Comparison of ENCODE assay signal across 22 mouse cellular contexts in the genomic region with DNA sequence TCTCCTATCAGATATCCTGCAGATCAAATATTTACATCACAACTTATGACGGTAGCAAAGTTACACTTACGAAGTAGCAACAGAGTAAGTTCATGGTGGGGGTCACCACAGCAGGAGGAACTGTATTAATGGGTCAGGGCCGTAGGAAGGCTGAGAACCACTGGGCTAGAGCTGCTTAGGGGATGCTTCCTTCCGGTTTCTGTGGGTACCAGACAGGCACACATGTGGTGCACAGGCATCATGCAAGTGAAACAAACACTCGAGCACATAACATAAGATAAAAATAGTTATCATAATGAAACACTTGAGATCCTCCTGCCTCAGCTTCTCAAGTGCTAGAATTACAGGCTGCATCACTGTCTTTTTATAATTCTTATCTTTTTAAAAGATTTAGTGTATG. TPM values are rescaled to one million over a fixed set of nuclear protein-coding genes. Genes with fewer than 3 reads are reported as not detected.
DNase-seq lines count a peak whose midpoint lies in the region; ATAC-seq and TF ChIP-seq lines count a peak whose summit lies in the region.
"Had no signal": no experiment of that assay in that cellular context is flagged by ENCODE, and none has a peak within 500 bp of the region (broad histone marks: within the 10 kb centered on the region; RNA-seq: fewer than 3 reads in every experiment).

No protein-coding gene starts in this region.

- WGBS in heart, adult 2 months, result 81% methylated on average over 5 of the region's 5 CpGs

- TF ChIP-seq CTCF in heart, adult 2 months (IDR thresholded peaks at IDR 0.05), result no peak

- TF ChIP-seq POLR2A in heart, adult 2 months (IDR thresholded peaks at IDR 0.05; ENCODE audit: insufficient read depth, low read depth, low read length), result no peak

- H3K27ac ChIP-seq in heart, adult 2 months, result no peak overlapping the region
- H3K27ac ChIP-seq: embryonic facial prominence, embryonic 12.5 days; forebrain, embryonic 13.5 days; forebrain, embryonic 15.5 days had no signal

- peak; percentile 39 for ATAC-seq in CD4-positive, CD25-positive, alpha-beta regulatory T cell, adult 4 months
- ATAC-seq: forebrain, embryonic 13.5 days; forebrain, embryonic 15.5 days; forebrain, postnatal 0 days; Patski had no signal

- H3K4me1 ChIP-seq in heart, adult 2 months (ENCODE audit: control insufficient read depth, insufficient read depth, low read length), result no peaks in the 10 kb centered on the region
- H3K4me1 ChIP-seq: forebrain, embryonic 13.5 days; forebrain, embryonic 15.5 days had no signal

- H3K36me3 ChIP-seq in splenic B cell, adult 2 months (ENCODE audit: control insufficient read depth, insufficient read depth, low read length, poor library complexity, severe bottlenecking), result no peaks in the 10 kb centered on the region
- no peaks in the 10 kb centered on the region for H3K36me3 ChIP-seq in heart, adult 2 months (ENCODE audit: control insufficient read depth, insufficient read depth, low read length)
- H3K36me3 ChIP-seq: embryonic facial prominence, embryonic 10.5 days; embryonic facial prominence, embryonic 12.5 days; forebrain, embryonic 15.5 days had no signal

- H3K9ac ChIP-seq in heart, adult 2 months (ENCODE audit: low read depth, low read length), result no peak overlapping the region
- H3K9ac ChIP-seq: embryonic facial prominence, embryonic 12.5 days; forebrain, embryonic 13.5 days; forebrain, embryonic 15.5 days; forebrain, postnatal 0 days had no signal

- no peak for TF ChIP-seq EP300 in heart, adult 2 months (IDR thresholded peaks at IDR 0.05; ENCODE audit: insufficient read depth, low read depth, low read length)

- DNase-seq in T-cell, adult 2 months (ENCODE audit: low spot score), result peak; percentile 27
- peak; percentile 13 for DNase-seq in splenic B cell, adult 2 months (ENCODE audit: low read depth, low spot score)
- DNase-seq in cerebellum, postnatal 4 days (ENCODE audit: low spot score in 2 of 2), result no peak
- no peak for DNase-seq in heart, adult 2 months
- no peak for DNase-seq in layer of hippocampus, postnatal 25 days (ENCODE audit: extremely low spot score in 1 of 2, low spot score in 1 of 2)
- DNase-seq: adrenal gland, adult 2 months; adrenal gland, postnatal 10 days; adrenal gland, postnatal 25 days; B cell, adult 2 months; cerebellum, adult 11 months; cerebellum, adult 18-20 months; cerebellum, adult 8-10 months; cerebellum, adult 9-11 months; cerebellum, postnatal 14 days; cerebellum, postnatal 36 days; forebrain, postnatal 0 days had no signal

- H3K4me3 ChIP-seq in heart, adult 2 months, result no peak overlapping the region
- H3K4me3 ChIP-seq: embryonic facial prominence, embryonic 10.5 days; embryonic facial prominence, embryonic 12.5 days; forebrain, embryonic 13.5 days; forebrain, embryonic 15.5 days had no signal

- no peaks in the 10 kb centered on the region for H3K27me3 ChIP-seq in splenic B cell, adult 2 months (ENCODE audit: control insufficient read depth, insufficient read depth, low read length, poor library complexity, severe bottlenecking)
- no peaks in the 10 kb centered on the region for H3K27me3 ChIP-seq in heart, adult 2 months (ENCODE audit: control insufficient read depth, insufficient read depth, low read length)
- H3K27me3 ChIP-seq: embryonic facial prominence, embryonic 12.5 days; forebrain, embryonic 13.5 days; forebrain, embryonic 15.5 days; Patski had no signal

- intact Hi-C loops in heart, adult 2 months (cut with DNase I), result no loop called here

- no peaks in the 10 kb centered on the region for H3K79me2 ChIP-seq in heart, adult 2 months (replicated peaks; ENCODE audit: control insufficient read depth, insufficient read depth, low read length)

RNA-seq across cellular contexts. Expression of a gene that starts 38.8 kb away (rescaled TPM):
- polyA plus RNA-seq in CD4-positive, CD25-positive, alpha-beta regulatory T cell, adult 4 months (2017; shearing (Covaris generic)), result 100 to 1,000 TPM; 206 to 220 TPM
- total RNA-seq in heart, adult 2 months (2021), result 100 to 1,000 TPM in 1 of 2 experiments, 10 to 100 TPM in 1; 88.3 to 111 TPM
- 30.4 and 46.8 TPM in 2 replicates for polyA plus RNA-seq in heart, adult 2 months (2012; rRNA removed)
- 10 to 100 TPM; 75.0 to 90.2 TPM for total RNA-seq in layer of hippocampus, postnatal 25 days (2021)

RNA-seq across cellular contexts. Expression of a gene that starts 48.1 kb away (rescaled TPM):
- polyA plus RNA-seq in CD4-positive, CD25-positive, alpha-beta regulatory T cell, adult 4 months (2017; shearing (Covaris generic)), result 100 to 1,000 TPM; 232 to 276 TPM
- total RNA-seq in heart, adult 2 months (2021), result 100 to 1,000 TPM; 260 to 299 TPM
- polyA plus RNA-seq in heart, adult 2 months (2012; rRNA removed), result 403 and 411 TPM in 2 replicates
- total RNA-seq in layer of hippocampus, postnatal 25 days (2021), result 100 to 1,000 TPM; 115 to 140 TPM

Comparison
In these comparisons a context has a peak if more than half of its experiments do, and no peak if none do; other contexts are left out.
1. DNase-seq: peak in T-cell, adult 2 months (single experiment) and splenic B cell, adult 2 months (single experiment); none in cerebellum, postnatal 4 days (0 of 2), heart, adult 2 months (0 of 2) and layer of hippocampus, postnatal 25 days (0 of 2).